Mouse (Mus musculus) kidney, postnatal 10 days (tissue): Measurements from ENCODE around the gene Syndig1l.

Experiments used
- DNase-seq: peaks from one replicate; pipeline ENCODE4 v3.0.0; 2021; ENCODE audit warnings: mixed read lengths

Syndig1l gene

GRCm38 (mm10) chr12:84671646-84672045 lies 27.0 kb downstream of the Syndig1l start:
- no peak for DNase-seq

GRCm38 (mm10) chr12:84670555-84670954 lies 28.1 kb downstream of the Syndig1l start:
- no peak for DNase-seq

GRCm38 (mm10) chr12:84653912-84654311 lies 44.7 kb downstream of the Syndig1l start:
- DNase-seq: peak; percentile 76

GRCm38 (mm10) chr12:84650234-84650633 lies 48.4 kb downstream of the Syndig1l start:
- no peak for DNase-seq

GRCm38 (mm10) chr12:84640654-84641053 lies 58.0 kb downstream of the Syndig1l start, which contains the start of gene Vrtn:
Gene Vrtn, plus strand, starts transcription at chr12:84641019.
- no peak for DNase-seq

GRCm38 (mm10) chr12:84640253-84640652 lies 58.4 kb downstream of the Syndig1l start:
- DNase-seq: no peak

GRCm38 (mm10) chr12:84631867-84632266 lies 66.8 kb downstream of the Syndig1l start:
- DNase-seq: no peak
